Mouse (Mus musculus) forebrain, embryonic 12.5 days (tissue): ENCODE measurements at regions not wholly inside any gene's neighbourhood (a gene's known extent, or its start where the extent isn't known, plus 50 kb on each side); places are given as distances from the start of the nearest gene placed in this dataset.

Experiments
- ATAC-seq: fragments of 200-750 bp; cut with Nextera tagmentation; 2 replicates; pipeline ENCODE4 v1.8.0; 2017; ENCODE audit warnings: moderate TSS enrichment; ENCODE audit not compliant: low FRiP score
- H3K27ac ChIP-seq: fragments of 300-500 bp; sonication (generic); 2 replicates; pipeline ENCODE4 v1.5.1; 2016; ENCODE audit warnings: mild to moderate bottlenecking
- H3K27me3 ChIP-seq: fragments of 300-500 bp; sonication (generic); 2 replicates; pipeline ENCODE4 v1.6.1; 2016; ENCODE audit warnings: mild to moderate bottlenecking
- H3K36me3 ChIP-seq: fragments of 300-500 bp; sonication (generic); replicated peaks from 2 replicates; pipeline ENCODE4 v1.6.1; 2016; ENCODE audit warnings: mild to moderate bottlenecking
- H3K4me1 ChIP-seq: fragments of 300-500 bp; sonication (generic); 2 replicates; pipeline ENCODE4 v1.6.1; 2016
- H3K4me2 ChIP-seq: fragments of 300-500 bp; sonication (generic); 2 replicates; pipeline ENCODE4 v1.6.1; 2016; ENCODE audit warnings: mild to moderate bottlenecking, moderate library complexity
- H3K4me3 ChIP-seq: fragments of 300-500 bp; sonication (generic); replicated peaks from 2 replicates; pipeline ENCODE4 v1.5.1; 2016; ENCODE audit warnings: mild to moderate bottlenecking
- H3K9ac ChIP-seq: fragments of 300-500 bp; sonication (generic); 2 replicates; pipeline ENCODE4 v1.6.1; 2016; ENCODE audit warnings: mild to moderate bottlenecking
- H3K9me3 ChIP-seq: fragments of 300-500 bp; sonication (generic); 2 replicates; pipeline ENCODE4 v1.6.1; 2016
- WGBS: fragments of 180-500 bp; shearing (Covaris S2); methylation state at CpG from one replicate; pipeline ENCODE4 v1.1.7; 2016; 5-methylcytosine and 5-hydroxymethylcytosine counted together

GRCm38 (mm10) chr15:65532241-65532640 is 517.5 kb upstream of the Gm21961 start:
- Histone ChIP-seq H3K4me1 (no peaks in the 10 kb centered on the region), H3K4me3 (no peak overlapping the region), H3K4me2 (no peak overlapping the region), H3K36me3 (no peaks in the 10 kb centered on the region), H3K9ac (no peak overlapping the region), H3K9me3 (no peaks in the 10 kb centered on the region), H3K27me3 (no peaks in the 10 kb centered on the region), H3K27ac (no peak overlapping the region)
- 86% methylated on average over 2 of the region's 2 CpGs for WGBS
- ATAC-seq = no peak

- Histone ChIP-seq H3K36me3 (no peaks in the 10 kb centered on the region), H3K27me3 (no peaks in the 10 kb centered on the region), H3K4me3 (no peak overlapping the region), H3K4me2 (no peak overlapping the region), H3K9me3 (no peaks in the 10 kb centered on the region), H3K27ac (no peak overlapping the region), H3K4me1 (no peaks in the 10 kb centered on the region), H3K9ac (no peak overlapping the region)
- no peak for ATAC-seq
- WGBS = 90% methylated on average over 1 of the region's 1 CpGs
Observed at GRCm38 (mm10) chr15:65502656-65503055, 488.0 kb upstream of the Gm21961 start.

- Histone ChIP-seq H3K4me1 (no peaks in the 10 kb centered on the region), H3K27ac (no peak overlapping the region), H3K36me3 (no peaks in the 10 kb centered on the region), H3K4me2 (no peak overlapping the region), H3K4me3 (no peak overlapping the region), H3K9me3 (0 out of 2 replicates have a peak, but pooled peaks cover 3% of the 10 kb centered on the region), H3K27me3 (no peaks in the 10 kb centered on the region), H3K9ac (no peak overlapping the region)
- no peak; the same call in 1 of the 2 replicates for ATAC-seq
- 47% methylated on average over 3 of the region's 3 CpGs for WGBS
Observed at GRCm38 (mm10) chr15:65478940-65479339, 464.2 kb upstream of the Gm21961 start.

- no peak overlapping the region for H3K4me2 ChIP-seq
- H3K4me3 ChIP-seq = no peak overlapping the region
- H3K36me3 ChIP-seq = no peaks in the 10 kb centered on the region
- no peak overlapping the region for H3K9ac ChIP-seq
- no peaks in the 10 kb centered on the region for H3K9me3 ChIP-seq
- no peaks in the 10 kb centered on the region for H3K27me3 ChIP-seq
- ATAC-seq = peak; percentile 33; the same call in 1 of the 2 replicates
- 0 out of 2 replicates have a peak, but pooled peaks cover 4% of the 10 kb centered on the region for H3K4me1 ChIP-seq
- H3K27ac ChIP-seq = no peak overlapping the region
- 56% methylated on average over 2 of the region's 2 CpGs for WGBS
Observed at GRCm38 (mm10) chr15:65455203-65455816, 440.6 kb upstream of the Gm21961 start.

- Histone ChIP-seq H3K4me1 (0 out of 2 replicates have a peak, but pooled peaks cover 4% of the 10 kb centered on the region), H3K36me3 (no peaks in the 10 kb centered on the region)
- 72% methylated on average over 4 of the region's 4 CpGs for WGBS
Observed at GRCm38 (mm10) chr15:65452258-65453028, 437.7 kb upstream of the Gm21961 start.

GRCm38 (mm10) chr15:65419736-65420135 is 405.0 kb upstream of the Gm21961 start:
- no peak overlapping the region for H3K4me3 ChIP-seq
- H3K27me3 ChIP-seq = no peaks in the 10 kb centered on the region
- no peak overlapping the region for H3K27ac ChIP-seq
- 86% methylated on average over 3 of the region's 3 CpGs for WGBS
- ATAC-seq = no peak
- H3K4me2 ChIP-seq = no peak overlapping the region
- H3K4me1 ChIP-seq = no peaks in the 10 kb centered on the region
- no peaks in the 10 kb centered on the region for H3K9me3 ChIP-seq
- H3K36me3 ChIP-seq = no peaks in the 10 kb centered on the region
- H3K9ac ChIP-seq = no peak overlapping the region

More at GRCm38 (mm10) chr15:65452258-65453028, 437.7 kb upstream of the Gm21961 start:
- Histone ChIP-seq H3K4me3 (no peak overlapping the region), H3K4me2 (no peak overlapping the region), H3K27ac (no peak overlapping the region), H3K27me3 (no peaks in the 10 kb centered on the region), H3K9me3 (no peaks in the 10 kb centered on the region), H3K9ac (no peak overlapping the region)
- ATAC-seq = no peak
